Mouse (Mus musculus) embryonic stem cell, embryonic (primary cell): ENCODE measurements around the gene Madd.

Experiments
- CTCF ChIA-PET, 4 experiments: fragments of 300-600 bp in 2 of 4; fragments of 350-600 bp in 2 of 4; sonication (Branson Sonifier 250); formaldehyde crosslinking; loops; one replicate each; lab custom pipeline; 2022; ENCODE audit warnings: inconsistent platforms in 2 of 4; lab: Charles Lee
- POLR2A ChIA-PET, 4 experiments: fragments of 300-600 bp in 2 of 4; fragments of 350-600 bp in 2 of 4; sonication (Branson Sonifier 250); formaldehyde crosslinking; loops; one replicate each; lab custom pipeline; 2022; ENCODE audit warnings: antibody characterized with exemption in 4 of 4, inconsistent platforms in 1 of 4; lab: Charles Lee

Gene Madd

GRCm38 (mm10) chr2:91152885-91153377, 30.7 kb downstream of the Madd start:
- ChIA-PET CTCF (interaction anchor here in 2 of 4 experiments (0.6 to 1.2 kb wide), 2 partner anchors 38 to 306 kb away, joined by 3 to 5 read pairs; no protein-coding TSS in a partner anchor), POLR2A (interaction anchor here in 2 of 4 experiments (1.0 to 2.0 kb wide), 5 partner anchors 11 to 59 kb away, joined by 3 to 6 read pairs (median 4); no protein-coding TSS in a partner anchor)

GRCm38 (mm10) chr2:91151331-91151730, 32.3 kb downstream of the Madd start:
- POLR2A ChIA-PET = interaction anchor here in 2 of 4 experiments (1.2 to 1.7 kb wide), 3 partner anchors 11 to 38 kb away, joined by 3 to 5 read pairs (median 4); no protein-coding TSS in a partner anchor
- CTCF ChIA-PET = interaction anchor here in 1 of 4 experiments (1.2 kb wide), 1 partner anchor 36 kb away, joined by 5 read pairs; no protein-coding TSS in a partner anchor

GRCm38 (mm10) chr2:91148101-91148500, 35.5 kb downstream of the Madd start:
- ChIA-PET POLR2A (interaction anchor here in 2 of 4 experiments (0.6 to 1.2 kb wide), 5 partner anchors 8 to 307 kb away, joined by 3 to 4 read pairs (median 4); no protein-coding TSS in a partner anchor), CTCF (interaction anchor here in 2 of 4 experiments (0.7 to 2.1 kb wide), 3 partner anchors 33 to 320 kb away, joined by 3 to 9 read pairs (median 3); no protein-coding TSS in a partner anchor)

GRCm38 (mm10) chr2:91143401-91143800, 40.2 kb downstream of the Madd start:
- ChIA-PET CTCF (interaction anchor here (0.6 to 1.9 kb wide), 15 partner anchors 12 to 985 kb away, joined by 3 to 12 read pairs (median 4); partner anchors contain the start of genes Ddb2 (in 1 of the 4) and Madd (in 1 of the 4)), POLR2A (interaction anchor here in 3 of 4 experiments (0.9 to 9.0 kb wide), 11 partner anchors 12 to 273 kb away, joined by 3 to 68 read pairs (median 3); partner anchors contain the start of gene Ddb2 (in 1 of the 3))

- POLR2A ChIA-PET = interaction anchor here (0.6 to 9.0 kb wide), 12 partner anchors 12 to 274 kb away, joined by 3 to 68 read pairs (median 3); partner anchors contain the start of gene Ddb2 (in 1 of the 4)
- CTCF ChIA-PET = interaction anchor here in 3 of 4 experiments (0.6 to 1.9 kb wide), 15 partner anchors 12 to 985 kb away, joined by 3 to 12 read pairs (median 4); partner anchors contain the start of genes Ddb2 (in 1 of the 3) and Madd (in 1 of the 3)
These were observed 40.7 kb downstream of the Madd start for GRCm38 (mm10) chr2:91142920-91143319.

GRCm38 (mm10) chr2:91139764-91140163, 43.9 kb downstream of the Madd start:
- ChIA-PET POLR2A (interaction anchor here (0.6 to 9.0 kb wide), 29 partner anchors 9 to 590 kb away, joined by 3 to 68 read pairs (median 4); partner anchors contain the start of genes Arfgap2 (in 2 of the 4), Ddb2 (in 2 of the 4), Ambra1 (in 1 of the 4) and Madd (in 1 of the 4)), CTCF (interaction anchor here (0.5 to 2.2 kb wide), 10 partner anchors 25 to 347 kb away, joined by 3 to 15 read pairs (median 4); partner anchors contain the start of gene Ddb2 (in 1 of the 4))

- ChIA-PET CTCF (interaction anchor here in 2 of 4 experiments (1.8 to 2.6 kb wide), 3 partner anchors 24 to 55 kb away, joined by 4 to 15 read pairs (median 13); no protein-coding TSS in a partner anchor), POLR2A (interaction anchor here in 3 of 4 experiments (0.5 to 9.0 kb wide), 26 partner anchors 8 to 591 kb away, joined by 3 to 68 read pairs (median 4); partner anchors contain the start of genes Arfgap2 (in 2 of the 3), Acp2 (in 1 of the 3), Ambra1 (in 1 of the 3) and Ddb2 (in 1 of the 3))
These were observed 44.3 kb downstream of the Madd start for GRCm38 (mm10) chr2:91139311-91139710.

GRCm38 (mm10) chr2:91137481-91137880, 46.2 kb downstream of the Madd start:
- ChIA-PET POLR2A (interaction anchor here in 2 of 4 experiments (0.5 to 9.0 kb wide), 11 partner anchors 14 to 127 kb away, joined by 3 to 68 read pairs (median 4); partner anchors contain the start of genes Ddb2 (in 2 of the 2) and Arfgap2 (in 1 of the 2)), CTCF (interaction anchor here in 3 of 4 experiments (0.5 to 2.6 kb wide), 6 partner anchors 14 to 88 kb away, joined by 3 to 13 read pairs (median 6); no protein-coding TSS in a partner anchor)

GRCm38 (mm10) chr2:91136513-91137412, 46.9 kb downstream of the Madd start:
- CTCF ChIA-PET = interaction anchor here in 3 of 4 experiments (0.5 to 2.6 kb wide), 6 partner anchors 13 to 87 kb away, joined by 3 to 13 read pairs (median 6); no protein-coding TSS in a partner anchor
- POLR2A ChIA-PET = interaction anchor here in 2 of 4 experiments (0.5 to 9.0 kb wide), 11 partner anchors 13 to 100 kb away, joined by 3 to 68 read pairs (median 4); partner anchors contain the start of genes Ddb2 (in 2 of the 2) and Mybpc3 (in 1 of the 2)

- ChIA-PET CTCF (interaction anchor here in 3 of 4 experiments (0.5 to 1.6 kb wide), 4 partner anchors 11 to 281 kb away, joined by 3 to 6 read pairs (median 4); no protein-coding TSS in a partner anchor), POLR2A (interaction anchor here in 2 of 4 experiments (1.0 to 3.0 kb wide), 12 partner anchors 8 to 105 kb away, joined by 3 to 13 read pairs (median 5); partner anchors contain the start of genes Acp2 (in 1 of the 2), Ddb2 (in 1 of the 2), Mybpc3 (in 1 of the 2) and Nr1h3 (in 1 of the 2))
These were observed 51.6 kb downstream of the Madd start for GRCm38 (mm10) chr2:91132035-91132434.

- ChIA-PET CTCF (interaction anchor here in 3 of 4 experiments (0.8 to 1.6 kb wide), 4 partner anchors 12 to 16 kb away, joined by 3 to 6 read pairs (median 4); no protein-coding TSS in a partner anchor), POLR2A (interaction anchor here in 2 of 4 experiments (0.6 to 3.0 kb wide), 14 partner anchors 9 to 106 kb away, joined by 3 to 13 read pairs (median 5); partner anchors contain the start of genes Acp2 (in 1 of the 2), Ddb2 (in 1 of the 2), Mybpc3 (in 1 of the 2) and Nr1h3 (in 1 of the 2))
These were observed 52.4 kb downstream of the Madd start for GRCm38 (mm10) chr2:91131251-91131650.

GRCm38 (mm10) chr2:91130126-91130525, 53.5 kb downstream of the Madd start:
- CTCF ChIA-PET = interaction anchor here in 1 of 4 experiments (0.8 kb wide), 1 partner anchor 15 kb away, joined by 3 read pairs; no protein-coding TSS in a partner anchor
- POLR2A ChIA-PET = interaction anchor here in 2 of 4 experiments (0.7 to 3.0 kb wide), 8 partner anchors 10 to 107 kb away, joined by 3 to 13 read pairs (median 5); partner anchors contain the start of gene Mybpc3 (in 1 of the 2)

GRCm38 (mm10) chr2:91128761-91129160, 54.9 kb downstream of the Madd start:
- POLR2A ChIA-PET = interaction anchor here in 2 of 4 experiments (0.5 to 1.0 kb wide), 2 partner anchors 13 to 133 kb away, joined by 3 to 6 read pairs; no protein-coding TSS in a partner anchor
- CTCF ChIA-PET = interaction anchor here in 2 of 4 experiments (0.6 kb wide), 2 partner anchors 14 to 352 kb away, joined by 3 to 9 read pairs; no protein-coding TSS in a partner anchor

GRCm38 (mm10) chr2:91125101-91125500, 58.5 kb downstream of the Madd start:
- CTCF ChIA-PET = interaction anchor here in 3 of 4 experiments (0.5 to 3.5 kb wide), 6 partner anchors 9 to 132 kb away, joined by 3 to 21 read pairs (median 3); no protein-coding TSS in a partner anchor
- POLR2A ChIA-PET = interaction anchor here in 3 of 4 experiments (0.6 to 1.7 kb wide), 6 partner anchors 9 to 81 kb away, joined by 3 to 5 read pairs (median 3); no protein-coding TSS in a partner anchor

GRCm38 (mm10) chr2:91123521-91123920, 60.1 kb downstream of the Madd start:
- POLR2A ChIA-PET = interaction anchor here in 3 of 4 experiments (0.8 to 2.7 kb wide), 11 partner anchors 8 to 113 kb away, joined by 3 to 19 read pairs (median 4); partner anchors contain the start of gene Ddb2 (in 2 of the 3)
- CTCF ChIA-PET = interaction anchor here (0.5 to 3.5 kb wide), 9 partner anchors 8 to 146 kb away, joined by 3 to 21 read pairs (median 4); no protein-coding TSS in a partner anchor

GRCm38 (mm10) chr2:91121497-91121896, 62.1 kb downstream of the Madd start:
- ChIA-PET CTCF (interaction anchor here in 2 of 4 experiments (0.6 kb wide), 2 partner anchors 9 to 160 kb away, joined by 3 to 4 read pairs; no protein-coding TSS in a partner anchor), POLR2A (interaction anchor here in 3 of 4 experiments (0.7 to 2.1 kb wide), 8 partner anchors 9 to 413 kb away, joined by 3 to 12 read pairs (median 4); no protein-coding TSS in a partner anchor)
